Mouse (Mus musculus) hindbrain, embryonic 15.5 days (tissue): ENCODE measurements around the gene Gm7029. TPM values are rescaled to one million over a fixed set of nuclear protein-coding genes. Genes with fewer than 3 reads are reported as not detected.

Experiments
- ATAC-seq: fragments of 200-750 bp; cut with Nextera tagmentation; 2 replicates; pipeline ENCODE4 v1.8.0; 2017; ENCODE audit warnings: low read depth, moderate number of reproducible peaks, moderate TSS enrichment; ENCODE audit not compliant: low FRiP score
- H3K27ac ChIP-seq: fragments of 300-500 bp; sonication (generic); replicated peaks from 2 replicates; pipeline ENCODE4 v1.5.1; 2015; ENCODE audit warnings: mild to moderate bottlenecking, inconsistent platforms
- H3K27me3 ChIP-seq: fragments of 300-500 bp; sonication (generic); 2 replicates; pipeline ENCODE4 v1.6.1; 2015; ENCODE audit warnings: control low read depth, inconsistent platforms
- H3K36me3 ChIP-seq: fragments of 300-500 bp; sonication (generic); 2 replicates; pipeline ENCODE4 v1.6.1; 2015; ENCODE audit warnings: control low read depth, inconsistent platforms
- H3K4me1 ChIP-seq: fragments of 300-500 bp; sonication (generic); replicated peaks from 2 replicates; pipeline ENCODE4 v1.6.1; 2015; ENCODE audit warnings: control low read depth, inconsistent platforms
- H3K4me2 ChIP-seq: fragments of 300-500 bp; sonication (generic); 2 replicates; pipeline ENCODE4 v1.6.1; 2015; ENCODE audit warnings: moderate library complexity, mild to moderate bottlenecking, inconsistent platforms
- H3K4me3 ChIP-seq: fragments of 300-500 bp; sonication (generic); 2 replicates; pipeline ENCODE4 v1.5.1; 2015; ENCODE audit warnings: mild to moderate bottlenecking, inconsistent platforms
- H3K9ac ChIP-seq: fragments of 300-500 bp; sonication (generic); 2 replicates; pipeline ENCODE4 v1.6.1; 2015; ENCODE audit warnings: inconsistent platforms
- H3K9me3 ChIP-seq: fragments of 300-500 bp; sonication (generic); 2 replicates; pipeline ENCODE4 v1.6.1; 2016; ENCODE audit warnings: control low read depth, inconsistent platforms
- WGBS: fragments of 180-500 bp; shearing (Covaris S2); methylation state at CpG from one replicate; pipeline ENCODE4 v1.1.7; 2015; 5-methylcytosine and 5-hydroxymethylcytosine counted together
- polyA plus RNA-seq: library from polyadenylated mRNA; unstranded; fragments of >200 nt; fragmentation: Nextera tagmentation; extraction: Ambion mirVana; gene quantifications from 2 replicates; pipeline ENCODE4 v1.2.1, GENCODE M21; 2015

Gm7029 gene
- polyA plus RNA-seq, 1 experiment from 2014 or later = not detected

- Histone ChIP-seq H3K36me3 (peaks cover 28% of the 10 kb centered on the region), H3K9me3 (no peaks in the 10 kb centered on the region), H3K27me3 (no peaks in the 10 kb centered on the region), H3K4me1 (peaks cover 29% of the 10 kb centered on the region), H3K9ac (peak within 1 kb of the TSS; percentile 81), H3K4me3 (peak within 1 kb of the TSS; percentile 72), H3K27ac (peak within 1 kb of the TSS; percentile 84), H3K4me2 (peak within 1 kb of the TSS; percentile 93)
- ATAC-seq = peak; percentile 98
- under 1% methylated on average over 68 of the region's 68 CpGs for WGBS
These were observed 35.6 kb downstream of the Gm7029 start, which contains the start of gene Daxx for GRCm38 (mm10) chr17:33909077-33909868. TSS of gene Daxx (plus strand) at chr17:33909414.

- Histone ChIP-seq H3K4me3 (peak overlapping the region; percentile 72), H3K4me1 (peaks cover 34% of the 10 kb centered on the region), H3K36me3 (peaks cover 31% of the 10 kb centered on the region), H3K4me2 (peak overlapping the region; percentile 93), H3K27me3 (no peaks in the 10 kb centered on the region), H3K9ac (peak overlapping the region; percentile 81), H3K27ac (peak overlapping the region; percentile 82), H3K9me3 (no peaks in the 10 kb centered on the region)
- peak; percentile 1; the same call in 1 of the 2 replicates for ATAC-seq
- WGBS = under 1% methylated on average over 14 of the region's 14 CpGs
These were observed 36.2 kb downstream of the Gm7029 start for GRCm38 (mm10) chr17:33909869-33910250.

- Histone ChIP-seq H3K27me3 (no peaks in the 10 kb centered on the region), H3K9me3 (no peaks in the 10 kb centered on the region), H3K4me2 (peak overlapping the region; percentile 93), H3K4me3 (peak overlapping the region; percentile 72), H3K27ac (peak overlapping the region; percentile 82; the same call in 1 of the 2 replicates), H3K4me1 (peaks cover 41% of the 10 kb centered on the region), H3K36me3 (peaks cover 31% of the 10 kb centered on the region), H3K9ac (peak overlapping the region; percentile 81)
- WGBS = 50% methylated on average over 11 of the region's 11 CpGs
- ATAC-seq = no peak
These were observed 36.9 kb downstream of the Gm7029 start for GRCm38 (mm10) chr17:33910346-33911051.

- 90% methylated on average over 31 of the region's 31 CpGs for WGBS
- Histone ChIP-seq H3K4me2 (0 out of 2 replicates have a peak overlapping the region, but pooled peaks have one; percentile 93), H3K4me3 (no peak overlapping the region), H3K9ac (no peak overlapping the region), H3K27ac (no peak overlapping the region), H3K27me3 (no peaks in the 10 kb centered on the region), H3K36me3 (peaks cover 31% of the 10 kb centered on the region), H3K9me3 (no peaks in the 10 kb centered on the region), H3K4me1 (peaks cover 42% of the 10 kb centered on the region)
- ATAC-seq = no peak
These were observed 37.6 kb downstream of the Gm7029 start for GRCm38 (mm10) chr17:33911052-33911812.

GRCm38 (mm10) chr17:33911813-33912414 lies 38.3 kb downstream of the Gm7029 start:
- Histone ChIP-seq H3K9ac (no peak overlapping the region), H3K4me3 (no peak overlapping the region), H3K27me3 (no peaks in the 10 kb centered on the region), H3K27ac (no peak overlapping the region), H3K9me3 (no peaks in the 10 kb centered on the region), H3K4me2 (no peak overlapping the region), H3K36me3 (peaks cover 31% of the 10 kb centered on the region), H3K4me1 (peaks cover 48% of the 10 kb centered on the region)
- 90% methylated on average over 28 of the region's 28 CpGs for WGBS
- no peak for ATAC-seq

- peaks cover 45% of the 10 kb centered on the region for H3K4me1 ChIP-seq
- no peak overlapping the region for H3K27ac ChIP-seq
- no peak overlapping the region for H3K4me3 ChIP-seq
- WGBS = 89% methylated on average over 10 of the region's 10 CpGs
- no peaks in the 10 kb centered on the region for H3K9me3 ChIP-seq
- ATAC-seq = no peak
- H3K4me2 ChIP-seq = no peak overlapping the region
- no peaks in the 10 kb centered on the region; the same call in 1 of the 2 replicates for H3K27me3 ChIP-seq
- H3K9ac ChIP-seq = no peak overlapping the region
- peaks cover 31% of the 10 kb centered on the region for H3K36me3 ChIP-seq
These were observed 39.6 kb downstream of the Gm7029 start for GRCm38 (mm10) chr17:33913264-33913663.

- Histone ChIP-seq H3K9me3 (no peaks in the 10 kb centered on the region), H3K36me3 (peaks cover 33% of the 10 kb centered on the region), H3K9ac (no peak overlapping the region), H3K4me1 (peaks cover 45% of the 10 kb centered on the region), H3K4me3 (no peak overlapping the region), H3K27ac (no peak overlapping the region), H3K27me3 (no peaks in the 10 kb centered on the region; the same call in 1 of the 2 replicates), H3K4me2 (no peak overlapping the region)
- WGBS = 96% methylated on average over 8 of the region's 8 CpGs
- ATAC-seq = no peak
These were observed 40.3 kb downstream of the Gm7029 start for GRCm38 (mm10) chr17:33913905-33914304.

GRCm38 (mm10) chr17:33914969-33915391 lies 41.3 kb downstream of the Gm7029 start:
- Histone ChIP-seq H3K27ac (no peak overlapping the region; the same call in 1 of the 2 replicates), H3K4me1 (peaks cover 51% of the 10 kb centered on the region), H3K27me3 (no peaks in the 10 kb centered on the region; the same call in 1 of the 2 replicates), H3K4me2 (peak overlapping the region; percentile 78), H3K4me3 (0 out of 2 replicates have a peak overlapping the region, but pooled peaks have one; percentile 57), H3K9ac (no peak overlapping the region), H3K36me3 (peaks cover 33% of the 10 kb centered on the region), H3K9me3 (no peaks in the 10 kb centered on the region)
- no peak for ATAC-seq
- WGBS = 68% methylated on average over 13 of the region's 13 CpGs

GRCm38 (mm10) chr17:33915671-33916250 lies 42.1 kb downstream of the Gm7029 start, which contains the start of the genes Tapbp and Zbtb22:
TSS of gene Tapbp (plus strand) at chr17:33915899.
TSS of gene Zbtb22 (plus strand) at chr17:33915904.
- Histone ChIP-seq H3K27me3 (no peaks in the 10 kb centered on the region; the same call in 1 of the 2 replicates), H3K4me1 (peaks cover 51% of the 10 kb centered on the region), H3K27ac (peak within 1 kb of the TSS; percentile 84), H3K9ac (peak within 1 kb of the TSS; percentile 52), H3K9me3 (no peaks in the 10 kb centered on the region), H3K4me2 (peak within 1 kb of the TSS; percentile 78), H3K4me3 (peak within 1 kb of the TSS; percentile 57), H3K36me3 (peaks cover 33% of the 10 kb centered on the region)
- WGBS = under 1% methylated on average over 31 of the region's 34 CpGs
- peak; percentile 93 for ATAC-seq

- peak overlapping the region; percentile 78 for H3K4me2 ChIP-seq
- peaks cover 30% of the 10 kb centered on the region for H3K36me3 ChIP-seq
- H3K27ac ChIP-seq = peak overlapping the region; percentile 84
- peak; percentile 13 for ATAC-seq
- no peaks in the 10 kb centered on the region for H3K9me3 ChIP-seq
- peak overlapping the region; percentile 52 for H3K9ac ChIP-seq
- under 1% methylated on average over 17 of the region's 20 CpGs for WGBS
- H3K4me3 ChIP-seq = peak overlapping the region; percentile 57
- no peaks in the 10 kb centered on the region; the same call in 1 of the 2 replicates for H3K27me3 ChIP-seq
- H3K4me1 ChIP-seq = peaks cover 51% of the 10 kb centered on the region
These were observed 42.7 kb downstream of the Gm7029 start for GRCm38 (mm10) chr17:33916294-33916693.
